Mouse (Mus musculus): ENCODE measurements at regions not wholly inside any gene's neighbourhood (a gene's known extent, or its start where the extent isn't known, plus 50 kb on each side); places are given as distances from the start of the nearest gene placed in this dataset.

DNA sequence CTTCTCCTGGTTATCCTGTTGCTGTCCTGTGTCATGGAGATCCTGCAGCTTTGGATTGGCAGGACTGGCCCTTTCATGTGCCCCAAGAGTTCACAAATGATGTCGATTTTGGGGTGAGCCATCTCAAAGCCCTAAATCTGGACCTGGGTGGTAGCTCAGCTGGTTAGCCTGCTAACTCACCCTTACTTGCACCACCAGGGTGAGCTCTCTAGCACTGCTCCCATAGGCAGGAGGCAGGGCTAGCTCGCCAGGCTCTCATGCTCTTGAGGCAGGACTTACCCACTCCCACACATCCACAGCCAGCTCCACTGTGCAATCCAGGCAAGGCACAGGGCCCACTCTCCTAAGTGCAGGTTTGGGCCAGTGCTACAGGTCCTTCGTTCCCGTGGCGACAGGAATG lies 605.5 kb upstream of the Nrp1 start:
- TF ChIP-seq POLR2A (IDR thresholded peaks at IDR 0.05; ENCODE audit: control insufficient read depth, low read depth, low read length) (no peak), CTCF (IDR thresholded peaks at IDR 0.05; ENCODE audit: control insufficient read depth, insufficient read depth, insufficient replicate concordance, low read depth, low read length) (no peak; the same call in 1 of the 2 replicates)
- no peaks in the 10 kb centered on the region for H3K4me1 ChIP-seq (ENCODE audit: control insufficient read depth, insufficient read depth, low read length)
- H3K27me3 ChIP-seq (ENCODE audit: control insufficient read depth, insufficient read depth, low read length): no peaks in the 10 kb centered on the region
- no peak overlapping the region for H3K27ac ChIP-seq (ENCODE audit: control insufficient read depth, insufficient read depth, low read depth, low read length)
- no peaks in the 10 kb centered on the region for H3K36me3 ChIP-seq (ENCODE audit: control insufficient read depth, insufficient read depth, low read length)
- no peak overlapping the region for H3K4me3 ChIP-seq (ENCODE audit: control insufficient read depth, low read depth, low read length)

DNA sequence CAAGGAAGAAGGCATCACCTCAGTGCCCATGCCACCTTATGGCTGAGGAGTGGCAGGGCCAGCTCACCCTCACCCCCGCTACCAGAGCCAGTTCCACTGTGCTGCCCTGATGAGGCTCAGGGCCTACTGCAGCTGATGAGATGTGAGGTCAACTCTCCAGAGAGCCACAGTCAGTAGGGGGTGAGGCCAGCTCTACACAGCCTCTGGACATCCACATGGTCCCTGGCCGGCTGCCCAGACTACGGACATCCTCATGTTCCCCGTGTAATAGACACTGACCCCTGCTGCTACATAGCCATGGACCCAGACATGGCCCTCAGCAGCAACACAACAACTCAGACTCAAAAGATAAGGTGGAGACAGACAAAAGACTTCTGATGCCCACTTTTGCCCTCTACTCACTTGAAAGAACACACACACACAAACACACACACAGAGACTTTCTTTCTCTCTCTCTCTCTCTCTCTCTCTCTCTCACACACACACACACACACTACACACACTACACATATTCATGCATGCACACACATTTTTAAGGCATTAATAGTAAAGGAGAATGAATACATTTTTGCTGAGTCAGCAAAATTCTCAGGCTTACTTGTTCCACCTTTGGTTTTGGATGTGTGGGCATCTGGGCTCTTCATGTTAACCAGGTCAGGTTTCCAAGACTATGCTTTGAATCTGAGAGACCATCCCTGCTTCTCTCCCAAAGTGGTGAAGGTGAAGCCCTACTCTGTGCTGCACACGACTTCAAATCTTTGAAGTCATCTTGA lies 604.4 kb upstream of the Nrp1 start:
- no peak overlapping the region for H3K27ac ChIP-seq (ENCODE audit: control insufficient read depth, insufficient read depth, low read depth, low read length)
- TF ChIP-seq POLR2A (IDR thresholded peaks at IDR 0.05; ENCODE audit: control insufficient read depth, low read depth, low read length) (no peak), CTCF (IDR thresholded peaks at IDR 0.05; ENCODE audit: control insufficient read depth, insufficient read depth, insufficient replicate concordance, low read depth, low read length) (no peak)
- no peaks in the 10 kb centered on the region for H3K4me1 ChIP-seq (ENCODE audit: control insufficient read depth, insufficient read depth, low read length)
- no peak overlapping the region for H3K4me3 ChIP-seq (ENCODE audit: control insufficient read depth, low read depth, low read length)
- H3K27me3 ChIP-seq (ENCODE audit: control insufficient read depth, insufficient read depth, low read length): no peaks in the 10 kb centered on the region
- no peaks in the 10 kb centered on the region for H3K36me3 ChIP-seq (ENCODE audit: control insufficient read depth, insufficient read depth, low read length)

DNA sequence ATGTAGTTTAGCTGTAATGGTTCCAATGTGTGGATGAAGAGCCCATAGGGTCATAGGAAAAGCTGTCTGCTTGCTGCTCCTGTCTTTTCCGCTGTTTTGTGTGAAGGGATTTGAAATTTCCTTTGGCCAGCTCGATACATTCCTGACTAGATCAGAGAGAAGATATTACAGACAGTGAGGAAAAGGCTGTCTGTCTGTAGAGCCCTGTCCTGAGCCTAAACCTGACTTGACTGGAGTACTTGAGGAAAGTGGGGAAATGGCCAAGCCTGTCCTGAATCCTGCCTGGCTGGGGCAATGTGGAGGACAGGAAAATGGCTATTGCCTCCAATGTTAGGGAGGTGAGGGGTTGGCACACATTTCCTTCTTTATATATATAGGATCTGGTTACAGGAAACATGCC lies 601.0 kb upstream of the Nrp1 start:
- no peaks in the 10 kb centered on the region for H3K36me3 ChIP-seq (ENCODE audit: control insufficient read depth, insufficient read depth, low read length)
- TF ChIP-seq CTCF (IDR thresholded peaks at IDR 0.05; ENCODE audit: control insufficient read depth, insufficient read depth, insufficient replicate concordance, low read depth, low read length) (no peak), POLR2A (IDR thresholded peaks at IDR 0.05; ENCODE audit: control insufficient read depth, low read depth, low read length) (no peak)
- no peak overlapping the region for H3K4me3 ChIP-seq (ENCODE audit: control insufficient read depth, low read depth, low read length)
- no peaks in the 10 kb centered on the region for H3K27me3 ChIP-seq (ENCODE audit: control insufficient read depth, insufficient read depth, low read length)
- H3K27ac ChIP-seq (ENCODE audit: control insufficient read depth, insufficient read depth, low read depth, low read length): no peak overlapping the region
- H3K4me1 ChIP-seq (ENCODE audit: control insufficient read depth, insufficient read depth, low read length): no peaks in the 10 kb centered on the region

DNA sequence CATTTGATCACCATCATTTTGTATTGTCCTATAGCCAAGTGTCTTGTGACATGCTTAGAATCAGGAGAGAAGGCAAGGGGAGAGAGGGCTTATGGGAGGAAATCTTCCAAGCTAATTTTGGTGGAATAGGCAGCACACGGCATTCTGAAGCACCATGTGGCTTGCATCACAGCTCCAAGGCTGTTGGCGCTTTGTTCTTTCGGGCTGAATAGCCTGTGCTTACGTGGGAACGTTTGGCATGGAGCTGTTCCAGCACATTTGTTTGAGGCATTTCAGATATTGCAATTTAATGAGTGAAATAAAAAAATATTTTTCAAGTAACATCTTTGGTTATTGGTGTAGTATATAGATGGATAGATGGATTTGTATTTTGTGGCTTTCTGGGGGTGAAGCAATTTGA lies 598.5 kb upstream of the Nrp1 start:
- H3K27ac ChIP-seq (ENCODE audit: control insufficient read depth, insufficient read depth, low read depth, low read length): no peak overlapping the region
- H3K36me3 ChIP-seq (ENCODE audit: control insufficient read depth, insufficient read depth, low read length): no peaks in the 10 kb centered on the region
- TF ChIP-seq CTCF (IDR thresholded peaks at IDR 0.05; ENCODE audit: control insufficient read depth, insufficient read depth, insufficient replicate concordance, low read depth, low read length) (no peak), POLR2A (IDR thresholded peaks at IDR 0.05; ENCODE audit: control insufficient read depth, low read depth, low read length) (no peak)
- H3K4me1 ChIP-seq (ENCODE audit: control insufficient read depth, insufficient read depth, low read length): no peaks in the 10 kb centered on the region
- H3K4me3 ChIP-seq (ENCODE audit: control insufficient read depth, low read depth, low read length): no peak overlapping the region
- no peaks in the 10 kb centered on the region for H3K27me3 ChIP-seq (ENCODE audit: control insufficient read depth, insufficient read depth, low read length)

DNA sequence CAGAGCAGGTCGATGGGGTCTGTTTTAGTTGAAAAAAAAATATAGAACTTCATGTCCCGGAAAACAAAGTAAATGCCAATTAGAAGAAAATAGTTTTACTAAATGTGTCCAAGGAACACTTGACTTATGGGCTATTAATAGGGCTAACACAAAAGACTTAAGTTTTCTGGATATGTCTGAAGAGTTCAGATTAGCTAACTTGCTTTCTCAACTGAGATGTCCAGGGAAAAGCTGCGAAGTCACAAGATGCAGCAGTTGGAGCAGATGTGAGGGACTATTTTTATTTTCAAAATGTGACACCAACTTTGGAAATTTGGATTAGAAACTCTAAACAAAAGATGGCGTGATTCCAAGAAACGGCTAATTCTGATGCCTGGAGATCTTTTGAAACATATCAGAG lies 593.2 kb upstream of the Nrp1 start:
- H3K27me3 ChIP-seq (ENCODE audit: control insufficient read depth, insufficient read depth, low read length): no peaks in the 10 kb centered on the region
- TF ChIP-seq POLR2A (IDR thresholded peaks at IDR 0.05; ENCODE audit: control insufficient read depth, low read depth, low read length) (no peak), CTCF (IDR thresholded peaks at IDR 0.05; ENCODE audit: control insufficient read depth, insufficient read depth, insufficient replicate concordance, low read depth, low read length) (no peak)
- no peaks in the 10 kb centered on the region for H3K4me1 ChIP-seq (ENCODE audit: control insufficient read depth, insufficient read depth, low read length)
- no peaks in the 10 kb centered on the region for H3K36me3 ChIP-seq (ENCODE audit: control insufficient read depth, insufficient read depth, low read length)
- H3K27ac ChIP-seq (ENCODE audit: control insufficient read depth, insufficient read depth, low read depth, low read length): no peak overlapping the region
- no peak overlapping the region for H3K4me3 ChIP-seq (ENCODE audit: control insufficient read depth, low read depth, low read length)

DNA sequence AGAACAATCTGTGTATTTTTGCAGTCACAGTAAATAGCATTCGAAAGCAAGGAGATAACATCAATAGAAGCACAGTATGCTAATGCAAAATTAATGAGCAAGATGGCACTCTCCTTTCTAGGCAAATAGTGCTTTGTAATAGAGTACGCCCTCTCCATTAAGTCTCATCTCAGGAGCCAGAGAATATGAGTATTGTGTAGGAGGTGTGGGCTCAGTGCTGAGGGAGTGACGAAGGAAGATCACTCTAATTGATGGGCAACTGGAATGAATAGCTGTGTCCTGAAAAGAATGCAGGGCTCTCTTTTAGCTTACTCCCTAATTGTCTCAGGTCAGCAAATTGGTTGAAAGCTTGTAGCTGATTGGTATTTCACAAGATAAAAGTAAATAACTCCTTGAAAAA lies 590.1 kb upstream of the Nrp1 start:
- Histone ChIP-seq H3K27ac (ENCODE audit: control insufficient read depth, insufficient read depth, low read depth, low read length) (no peak overlapping the region), H3K4me3 (ENCODE audit: control insufficient read depth, low read depth, low read length) (no peak overlapping the region), H3K4me1 (ENCODE audit: control insufficient read depth, insufficient read depth, low read length) (no peaks in the 10 kb centered on the region), H3K36me3 (ENCODE audit: control insufficient read depth, insufficient read depth, low read length) (no peaks in the 10 kb centered on the region), H3K27me3 (ENCODE audit: control insufficient read depth, insufficient read depth, low read length) (no peaks in the 10 kb centered on the region)
- TF ChIP-seq POLR2A (IDR thresholded peaks at IDR 0.05; ENCODE audit: control insufficient read depth, low read depth, low read length) (no peak), CTCF (IDR thresholded peaks at IDR 0.05; ENCODE audit: control insufficient read depth, insufficient read depth, insufficient replicate concordance, low read depth, low read length) (no peak)

DNA sequence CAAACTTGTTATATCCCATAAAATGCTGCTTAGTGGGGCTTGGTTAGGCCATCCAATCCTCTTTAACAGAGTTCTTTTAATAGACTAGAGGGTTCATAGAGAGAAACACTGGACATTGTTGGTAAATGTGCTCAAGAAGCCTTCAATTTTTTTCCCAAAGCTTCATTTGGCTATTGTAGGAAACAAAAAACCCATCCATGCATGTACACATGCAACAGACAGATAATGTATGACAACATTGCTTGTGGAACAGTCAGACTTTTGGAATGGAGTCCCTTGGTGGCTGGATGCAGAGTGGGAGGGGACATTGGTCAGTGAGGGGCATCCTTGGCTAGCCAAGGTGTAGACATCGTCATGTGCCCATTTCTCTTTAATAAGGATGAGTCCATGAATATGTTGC lies 588.8 kb upstream of the Nrp1 start:
- TF ChIP-seq POLR2A (IDR thresholded peaks at IDR 0.05; ENCODE audit: control insufficient read depth, low read depth, low read length) (no peak), CTCF (IDR thresholded peaks at IDR 0.05; ENCODE audit: control insufficient read depth, insufficient read depth, insufficient replicate concordance, low read depth, low read length) (no peak)
- Histone ChIP-seq H3K27ac (ENCODE audit: control insufficient read depth, insufficient read depth, low read depth, low read length) (no peak overlapping the region), H3K36me3 (ENCODE audit: control insufficient read depth, insufficient read depth, low read length) (no peaks in the 10 kb centered on the region), H3K4me3 (ENCODE audit: control insufficient read depth, low read depth, low read length) (no peak overlapping the region), H3K4me1 (ENCODE audit: control insufficient read depth, insufficient read depth, low read length) (peaks cover 2% of the 10 kb centered on the region; the same call in 1 of the 2 replicates), H3K27me3 (ENCODE audit: control insufficient read depth, insufficient read depth, low read length) (no peaks in the 10 kb centered on the region)

Data from testis, adult 2 months (tissue).